Mouse (Mus musculus) spleen, adult 12 weeks (tissue): ENCODE measurements around the gene Rhobtb1.

ENCODE experiments used
- DNase-seq: peaks from one replicate; pipeline ENCODE4 v3.0.0; 2022; ENCODE audit warnings: low spot score

Rhobtb1 gene

GRCm38 (mm10) chr10:69324816-69325215 lies 173.6 kb downstream of the Rhobtb1 start:
- DNase-seq: no peak

GRCm38 (mm10) chr10:69326433-69326832 lies 175.2 kb downstream of the Rhobtb1 start:
- no peak for DNase-seq

GRCm38 (mm10) chr10:69327362-69327761 lies 176.1 kb downstream of the Rhobtb1 start:
- no peak for DNase-seq

- DNase-seq: no peak
Measured at GRCm38 (mm10) chr10:69328029-69328655, 176.9 kb downstream of the Rhobtb1 start.

GRCm38 (mm10) chr10:69328656-69329046 lies 177.4 kb downstream of the Rhobtb1 start:
- DNase-seq: no peak

- no peak for DNase-seq
Measured at GRCm38 (mm10) chr10:69331231-69331630, 180.0 kb downstream of the Rhobtb1 start.

- DNase-seq: no peak
Measured at GRCm38 (mm10) chr10:69333212-69333611, 182.0 kb downstream of the Rhobtb1 start.

GRCm38 (mm10) chr10:69334271-69335194 lies 183.3 kb downstream of the Rhobtb1 start:
- no peak for DNase-seq

- DNase-seq: no peak
Measured at GRCm38 (mm10) chr10:69335195-69335536, 183.9 kb downstream of the Rhobtb1 start.

GRCm38 (mm10) chr10:69335611-69336010 lies 184.4 kb downstream of the Rhobtb1 start:
- DNase-seq: no peak

- no peak for DNase-seq
Measured at GRCm38 (mm10) chr10:69336219-69336618, 185.0 kb downstream of the Rhobtb1 start.

- no peak for DNase-seq
Measured at GRCm38 (mm10) chr10:69340001-69340400, 188.8 kb downstream of the Rhobtb1 start.
